Mouse (Mus musculus) embryo, embryonic 11.5 days (tissue): ENCODE data around the gene Prrx1.

ENCODE experiments used
- DNase-seq: peaks from one replicate; pipeline ENCODE4 v3.0.0-alpha.2; 2012; ENCODE audit warnings: low read depth, low spot score

The Prrx1 gene

DNA sequence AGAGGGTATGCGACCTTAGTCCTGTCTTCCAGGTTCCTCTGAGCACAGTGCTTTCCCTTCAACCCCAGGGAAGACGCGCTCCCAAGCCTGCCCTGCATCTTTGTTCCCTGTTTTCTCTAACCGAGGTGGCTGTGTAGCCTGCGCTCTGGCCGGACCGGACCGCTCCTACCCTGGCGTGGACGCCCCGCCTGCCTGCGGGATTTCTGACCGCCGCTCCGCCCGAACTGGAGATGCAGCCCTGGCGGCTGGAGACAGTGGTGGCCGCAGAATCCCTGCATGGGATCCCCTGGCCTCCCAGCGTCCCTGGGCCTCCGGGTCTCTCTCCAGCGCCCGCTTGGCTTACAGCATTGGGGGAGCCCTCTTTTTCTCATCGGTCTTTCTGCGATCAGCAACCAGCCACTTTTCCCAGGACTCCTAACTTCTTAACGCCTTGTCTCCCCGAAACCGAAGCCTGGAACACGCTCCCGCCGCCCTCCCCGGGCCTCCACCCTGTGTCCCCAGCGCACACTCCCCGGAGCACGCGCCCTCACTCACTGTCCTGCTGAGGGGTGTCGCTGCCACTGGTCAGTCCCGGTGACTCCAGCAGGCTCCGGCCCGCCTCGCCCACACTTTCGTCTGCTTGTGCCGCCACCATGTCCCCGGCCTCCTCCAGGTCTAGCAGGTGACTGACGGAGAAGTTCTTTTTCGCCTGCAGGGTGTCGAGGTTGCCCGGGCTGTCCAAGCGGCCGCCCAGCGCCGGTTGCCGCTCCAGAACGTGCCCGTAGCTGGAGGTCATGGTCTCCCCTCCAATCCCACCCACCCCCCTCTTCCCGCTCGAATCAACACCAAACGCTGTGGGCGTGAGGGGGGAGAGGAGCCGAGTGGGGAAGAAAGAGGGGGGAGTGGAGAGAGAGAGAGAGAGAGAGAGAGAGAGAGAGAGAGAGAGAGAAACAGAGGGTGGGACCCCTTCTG lies 1.4 kb downstream of the Prrx1 start:
- no peak for DNase-seq

DNA sequence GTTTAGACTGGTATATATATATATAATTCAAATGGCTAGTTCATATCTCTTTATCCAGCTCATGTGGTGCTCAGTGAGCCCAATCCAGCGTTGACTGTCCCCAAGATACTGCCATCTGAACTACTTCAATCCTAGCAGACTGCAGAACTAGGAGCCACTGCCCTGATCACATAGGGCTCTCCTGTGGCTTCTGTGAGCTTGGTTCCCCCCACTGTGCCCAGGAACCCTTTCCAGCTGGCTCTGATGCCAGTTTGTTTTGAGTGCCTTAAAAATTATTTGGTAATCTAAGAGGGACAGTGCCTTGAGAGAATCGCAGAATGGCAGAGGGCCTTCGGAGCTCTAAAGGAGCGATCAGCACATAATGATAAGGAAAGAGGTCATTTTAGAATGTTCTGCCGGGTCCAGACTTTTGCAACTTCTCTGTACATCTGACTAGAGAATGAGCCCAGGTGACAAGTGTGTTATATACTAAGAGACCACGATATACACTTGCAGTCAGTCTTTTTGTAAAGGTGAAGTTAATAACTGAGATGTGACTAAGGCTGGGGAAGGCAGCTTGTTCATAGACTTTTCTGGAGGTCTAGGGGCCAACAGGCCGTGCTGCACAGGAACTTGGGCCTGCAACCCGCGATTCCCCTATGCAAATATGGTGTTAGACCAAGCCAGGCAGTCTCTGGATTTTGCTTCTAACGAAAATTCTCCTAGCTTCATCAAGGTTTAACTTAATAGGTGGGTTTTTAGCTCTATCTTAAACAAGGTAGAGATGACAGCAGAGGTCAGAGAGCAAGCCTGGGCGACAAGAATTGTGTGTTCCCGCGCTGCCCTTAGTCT lies 2.3 kb downstream of the Prrx1 start:
- no peak for DNase-seq

DNA sequence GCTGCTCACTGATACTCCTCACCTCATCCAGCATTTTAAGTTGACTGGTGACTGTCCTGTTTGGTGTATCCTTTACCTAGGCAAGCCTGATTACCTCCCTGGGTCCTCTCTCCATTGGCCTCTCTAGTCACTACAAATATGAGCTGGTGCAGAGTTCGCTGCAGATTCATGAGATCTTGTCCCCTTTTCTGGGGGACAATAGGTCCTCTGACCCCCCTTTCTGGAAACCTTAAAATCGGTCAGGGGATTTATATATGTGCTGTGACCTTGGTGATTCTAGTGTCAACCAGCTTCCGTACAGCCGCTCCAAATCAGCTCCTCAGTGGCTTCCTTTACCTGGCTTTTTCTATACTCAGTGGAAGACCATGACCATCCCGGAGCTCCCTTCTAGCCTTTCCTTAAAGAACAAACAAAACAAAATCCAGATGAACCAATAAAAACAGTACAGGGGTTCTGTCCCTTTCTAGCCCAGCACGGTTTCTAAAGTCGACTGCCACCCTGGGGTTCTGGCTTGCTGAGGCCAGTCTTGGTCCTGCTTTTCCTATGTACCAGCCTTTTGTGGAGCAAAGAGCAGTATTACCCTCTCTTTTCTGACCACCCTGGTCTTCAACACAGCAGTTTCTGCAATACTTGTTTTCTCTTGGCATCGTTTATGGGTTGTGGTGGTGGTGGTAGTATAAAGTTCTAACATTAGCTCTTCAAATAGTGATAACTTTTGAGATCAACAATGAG lies 3.3 kb downstream of the Prrx1 start:
- DNase-seq = no peak

DNA sequence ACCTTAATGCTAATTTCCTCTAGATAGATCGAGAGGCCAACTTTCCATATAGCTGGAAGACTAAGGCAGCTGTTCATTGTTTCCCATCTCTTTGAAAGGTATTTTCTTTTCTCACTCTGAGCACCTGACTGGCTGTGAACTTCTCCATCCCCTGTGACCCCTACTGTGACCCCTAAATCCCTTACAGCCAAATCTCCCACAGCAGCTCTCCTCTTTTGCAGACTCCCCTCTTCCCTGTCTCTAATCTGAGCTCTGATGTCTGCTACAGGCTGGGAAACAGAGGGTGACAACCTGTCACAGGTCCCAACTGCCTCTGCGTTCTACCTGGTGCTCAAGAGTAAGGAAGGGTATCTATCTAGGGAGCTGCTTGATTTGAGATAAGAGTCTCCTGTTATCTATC lies 4.0 kb downstream of the Prrx1 start:
- no peak for DNase-seq

GRCm38 (mm10) chr1:163308631-163309030 lies 4.9 kb downstream of the Prrx1 start:
- DNase-seq = no peak

GRCm38 (mm10) chr1:163307706-163308105 lies 5.8 kb downstream of the Prrx1 start:
- no peak for DNase-seq

- no peak for DNase-seq
Observed at GRCm38 (mm10) chr1:163305956-163306355, 7.6 kb downstream of the Prrx1 start.

GRCm38 (mm10) chr1:163304837-163305236 lies 8.7 kb downstream of the Prrx1 start:
- no peak for DNase-seq

GRCm38 (mm10) chr1:163302292-163302691 lies 11.2 kb downstream of the Prrx1 start:
- no peak for DNase-seq

DNA sequence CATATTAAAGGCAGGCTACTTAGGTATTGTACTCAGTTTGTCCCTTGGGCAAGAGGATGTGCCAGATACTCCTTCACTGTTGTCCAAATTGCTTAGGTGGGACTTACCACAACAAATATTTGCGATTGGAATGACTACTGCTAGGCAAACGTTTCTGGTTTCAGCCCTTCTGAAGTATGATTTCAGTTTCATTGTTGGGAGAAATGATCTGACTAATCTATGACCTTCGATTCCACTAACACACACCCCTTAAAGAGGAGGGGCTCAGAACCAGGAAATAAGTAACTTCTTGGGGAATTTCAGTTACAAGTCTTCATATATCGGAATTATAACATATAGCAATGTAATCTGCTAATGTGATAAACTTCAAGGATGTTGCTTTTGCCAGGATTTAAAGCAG lies 20.4 kb downstream of the Prrx1 start:
- DNase-seq = no peak

- DNase-seq = no peak
Observed at GRCm38 (mm10) chr1:163291925-163292324, 21.6 kb downstream of the Prrx1 start.

- DNase-seq = no peak
Observed at GRCm38 (mm10) chr1:163289131-163289530, 24.4 kb downstream of the Prrx1 start.

DNA sequence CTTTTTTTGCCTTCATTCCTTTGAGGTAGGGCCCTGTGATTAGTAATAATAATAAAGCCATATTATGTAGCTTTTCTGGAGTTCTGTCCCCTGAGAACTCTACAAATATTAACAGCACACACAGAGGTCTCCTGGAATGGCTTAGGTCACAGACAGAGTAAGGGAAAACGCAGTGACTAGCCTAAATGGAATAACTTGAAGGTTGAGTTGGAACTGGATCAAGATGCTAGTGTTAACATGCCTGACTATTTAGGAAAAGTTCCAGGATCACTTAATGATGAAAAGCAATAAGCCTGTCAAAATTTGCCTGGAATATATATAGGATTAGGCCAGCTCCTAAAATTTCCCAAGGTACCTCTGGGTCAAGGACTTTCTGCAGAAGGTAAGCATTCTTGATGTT lies 28.0 kb downstream of the Prrx1 start:
- no peak for DNase-seq

- DNase-seq = no peak
Observed at GRCm38 (mm10) chr1:163285136-163285535, 28.4 kb downstream of the Prrx1 start.

DNA sequence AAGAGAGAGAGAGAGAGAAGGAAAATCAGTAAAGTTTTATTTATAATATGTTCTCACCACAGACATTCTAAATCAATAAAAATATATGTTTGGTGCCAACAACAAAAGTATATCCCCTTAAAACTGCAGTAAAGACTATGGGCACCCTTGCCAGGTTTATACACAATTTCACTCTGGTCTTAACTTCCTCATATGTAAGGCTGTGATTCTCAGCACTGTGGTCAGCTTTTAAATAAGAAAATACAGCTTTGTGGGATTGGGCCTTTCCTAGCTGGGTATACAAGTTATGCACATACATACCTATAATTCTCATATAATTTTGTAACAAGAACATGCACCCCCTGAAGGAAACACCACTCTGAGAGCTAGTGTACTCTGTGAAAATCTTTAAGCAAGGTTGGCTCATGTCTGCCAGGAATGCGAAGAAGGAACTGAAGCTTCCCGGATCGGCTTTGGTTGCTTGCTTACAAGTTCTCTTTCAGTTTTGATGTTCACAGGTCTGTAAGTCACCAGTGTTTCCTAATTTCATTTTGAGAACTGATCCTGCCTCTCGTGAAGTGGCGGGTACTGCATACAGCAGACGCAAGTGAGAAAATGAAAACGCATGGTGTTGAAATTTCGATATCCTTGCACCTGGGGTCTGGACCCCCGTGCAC lies 29.4 kb downstream of the Prrx1 start:
- DNase-seq = no peak

GRCm38 (mm10) chr1:163281450-163282198 lies 31.9 kb downstream of the Prrx1 start:
- no peak for DNase-seq

GRCm38 (mm10) chr1:163280842-163281122 lies 32.7 kb downstream of the Prrx1 start:
- no peak for DNase-seq

DNA sequence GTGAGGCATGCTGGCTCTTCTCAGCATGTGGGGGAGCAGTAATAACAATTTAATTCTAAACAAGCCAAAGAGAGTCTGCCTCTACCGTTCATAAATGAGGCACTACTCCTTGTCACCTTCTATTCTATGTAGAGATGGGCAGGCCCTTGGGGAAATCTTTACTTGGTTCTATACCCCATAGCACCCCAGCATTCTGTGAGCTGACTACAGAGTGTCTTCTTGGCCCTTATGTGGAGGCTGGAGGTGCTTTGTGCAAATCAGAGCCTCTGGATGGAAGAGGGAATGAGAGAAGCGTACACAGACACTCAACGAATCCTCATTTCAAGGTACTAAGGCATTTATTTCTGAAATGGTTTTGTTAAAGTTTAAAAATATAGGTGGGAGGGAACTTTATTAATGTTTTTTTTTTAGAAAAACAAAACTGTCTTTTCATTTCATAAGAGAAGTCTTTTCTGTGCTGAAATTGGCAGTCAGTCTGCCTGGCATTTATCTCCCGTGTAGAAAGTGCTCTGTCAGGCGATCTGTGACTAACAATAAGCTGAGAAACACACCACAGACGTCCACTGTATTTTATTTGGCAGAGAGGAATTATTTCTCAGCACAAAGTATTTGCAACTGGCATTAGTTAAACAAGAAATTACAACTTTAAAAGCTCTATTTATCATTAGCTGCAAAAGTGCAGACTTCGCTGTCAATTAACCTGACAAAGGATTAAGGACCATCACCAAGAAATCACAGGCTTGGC lies 33.2 kb downstream of the Prrx1 start:
- DNase-seq = no peak

DNA sequence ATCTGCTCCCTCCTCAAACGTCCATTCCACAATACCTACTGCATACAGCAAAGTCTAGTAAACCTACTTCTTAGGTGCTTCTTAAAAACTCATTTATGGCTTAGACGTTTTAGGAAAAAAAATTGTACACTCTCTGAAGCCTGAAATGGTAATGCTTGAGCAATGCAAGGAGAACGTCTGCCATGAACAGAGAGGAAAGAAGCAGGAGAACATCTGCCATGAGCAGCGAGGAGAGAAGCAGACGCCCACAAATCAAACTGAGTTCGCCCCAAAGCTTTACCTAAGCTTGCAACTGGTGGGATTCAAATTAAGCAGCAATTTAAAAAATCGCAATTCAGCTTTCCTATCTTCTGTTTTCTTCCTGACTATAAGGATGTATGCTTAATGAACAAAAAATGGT lies 36.4 kb downstream of the Prrx1 start:
- no peak for DNase-seq

- DNase-seq = no peak
Observed at GRCm38 (mm10) chr1:163274919-163275318, 38.6 kb downstream of the Prrx1 start.
